Mouse (Mus musculus) heart, postnatal 0 days (tissue): Measurements from ENCODE around the gene Zbtb1.

Experiments
- CTCF ChIP-seq: IDR thresholded peaks from 2 replicates; pipeline ENCODE4 v1.5.1; 2016; ENCODE audit warnings: antibody characterized with exemption, control low read depth, low read depth
- EP300 ChIP-seq: IDR thresholded peaks from 2 replicates; pipeline ENCODE4 v1.6.1; 2016; ENCODE audit warnings: antibody characterized with exemption, low read depth

- TF ChIP-seq CTCF (no peak), EP300 (no peak)
Measured at GRCm38 (mm10) chr12:76373991-76374390, 3.9 kb downstream of the Zbtb1 start.
